Mouse (Mus musculus): ENCODE measurements around the gene Lrrc8b. TPM values are rescaled to one million over a fixed set of nuclear protein-coding genes. Genes with fewer than 3 reads are reported as not detected.

The Lrrc8b gene
- polyA plus RNA-seq, 1 experiment from 2014 or later = 13.4 TPM

DNA sequence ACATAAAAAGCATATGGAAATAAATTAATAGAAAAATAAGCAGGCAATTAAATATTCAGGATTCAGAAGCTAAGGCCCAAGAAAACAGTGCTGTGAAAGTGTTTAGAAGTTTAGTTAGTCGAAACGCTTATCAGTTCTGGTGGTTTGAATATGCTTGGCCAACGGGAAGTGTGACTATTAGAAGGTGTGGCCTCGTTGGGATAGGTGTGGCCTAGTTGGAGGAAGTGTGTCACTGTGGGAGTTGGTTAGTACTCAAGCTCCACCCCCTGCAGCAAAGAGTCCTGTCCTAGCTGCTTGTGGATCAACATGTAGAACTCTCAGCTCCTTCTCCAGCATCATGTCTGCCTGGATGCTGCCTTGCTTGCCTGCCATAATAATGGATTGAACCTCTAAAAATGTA is 6.5 kb upstream of the Lrrc8b start:
- no peak overlapping the region for H3K27ac ChIP-seq
- no peaks in the 10 kb centered on the region for H3K36me3 ChIP-seq
- 93% methylated on average over 4 of the region's 4 CpGs for WGBS
- H3K9ac ChIP-seq = no peak overlapping the region
- no peak overlapping the region for H3K4me2 ChIP-seq
- H3K4me3 ChIP-seq = no peak overlapping the region
- H3K4me1 ChIP-seq (replicated peaks) = no peaks in the 10 kb centered on the region
- no peaks in the 10 kb centered on the region for H3K9me3 ChIP-seq
- 0 out of 2 replicates have a peak, but pooled peaks cover under 1% of the 10 kb centered on the region for H3K27me3 ChIP-seq
- no peak for ATAC-seq (ENCODE audit: low FRiP score)

- Histone ChIP-seq H3K4me3 (no peak overlapping the region), H3K36me3 (no peaks in the 10 kb centered on the region), H3K27me3 (no peaks in the 10 kb centered on the region), H3K9me3 (no peaks in the 10 kb centered on the region), H3K9ac (no peak overlapping the region), H3K4me1 (replicated peaks) (peaks cover 9% of the 10 kb centered on the region; the same call in 1 of the 2 replicates), H3K27ac (no peak overlapping the region), H3K4me2 (no peak overlapping the region)
- no peak for ATAC-seq (ENCODE audit: low FRiP score)
- 68% methylated on average over 6 of the region's 6 CpGs for WGBS
These were observed 4.9 kb upstream of the Lrrc8b start for GRCm38 (mm10) chr5:105410521-105411293.

DNA sequence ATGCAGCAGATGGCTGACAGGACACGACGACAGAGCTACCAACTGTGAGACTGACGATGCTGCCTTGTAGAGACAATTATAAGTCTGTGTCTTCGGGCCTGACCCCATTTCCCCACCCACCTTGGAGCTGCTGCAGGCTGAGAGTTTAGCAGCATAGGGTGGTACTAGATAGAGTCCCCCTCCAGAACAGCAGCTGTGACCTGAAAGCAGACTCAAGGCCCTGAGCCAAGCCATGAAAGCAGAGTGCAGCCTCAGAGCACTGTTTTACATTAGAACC is 4.3 kb upstream of the Lrrc8b start:
- Histone ChIP-seq H3K27me3 (no peaks in the 10 kb centered on the region), H3K27ac (no peak overlapping the region), H3K4me3 (no peak overlapping the region), H3K9me3 (no peaks in the 10 kb centered on the region), H3K9ac (no peak overlapping the region), H3K36me3 (no peaks in the 10 kb centered on the region), H3K4me2 (no peak overlapping the region), H3K4me1 (replicated peaks) (peaks cover 9% of the 10 kb centered on the region; the same call in 1 of the 2 replicates)
- no peak for ATAC-seq (ENCODE audit: low FRiP score)
- WGBS = 59% methylated on average over 4 of the region's 4 CpGs

GRCm38 (mm10) chr5:105411768-105412167 is 3.8 kb upstream of the Lrrc8b start:
- no peak for ATAC-seq (ENCODE audit: low FRiP score)
- Histone ChIP-seq H3K4me1 (replicated peaks) (peaks cover 12% of the 10 kb centered on the region; the same call in 1 of the 2 replicates), H3K27me3 (no peaks in the 10 kb centered on the region), H3K4me2 (no peak overlapping the region), H3K27ac (no peak overlapping the region), H3K4me3 (no peak overlapping the region), H3K9me3 (no peaks in the 10 kb centered on the region), H3K9ac (no peak overlapping the region), H3K36me3 (no peaks in the 10 kb centered on the region)
- WGBS = 86% methylated on average over 2 of the region's 2 CpGs

DNA sequence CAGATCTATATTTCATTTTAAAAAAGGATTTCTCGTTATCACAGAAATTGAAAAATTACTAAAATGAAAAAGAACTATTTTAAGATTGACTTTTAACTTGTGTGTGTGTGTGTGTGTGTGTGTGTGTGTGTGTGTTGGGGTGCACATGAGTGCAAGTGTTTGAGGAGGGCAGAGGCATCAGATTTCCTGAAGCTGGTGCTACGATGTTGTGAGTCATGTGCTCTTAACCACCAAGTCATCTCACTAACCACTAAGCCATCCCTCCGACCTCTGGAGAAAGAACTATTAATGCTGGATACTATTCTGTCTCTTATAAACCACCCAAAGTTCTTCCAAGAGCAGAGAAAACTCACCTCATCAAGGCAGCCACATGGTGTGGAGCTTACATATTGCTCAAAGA is 2.9 kb upstream of the Lrrc8b start:
- Histone ChIP-seq H3K36me3 (0 out of 2 replicates have a peak, but pooled peaks cover under 1% of the 10 kb centered on the region), H3K4me1 (replicated peaks) (peaks cover 19% of the 10 kb centered on the region; the same call in 1 of the 2 replicates), H3K4me2 (no peak overlapping the region), H3K27ac (no peak overlapping the region), H3K27me3 (no peaks in the 10 kb centered on the region), H3K9ac (no peak overlapping the region), H3K9me3 (no peaks in the 10 kb centered on the region), H3K4me3 (no peak overlapping the region)
- WGBS = 90% methylated on average over 3 of the region's 3 CpGs
- ATAC-seq (ENCODE audit: low FRiP score) = no peak

GRCm38 (mm10) chr5:105414341-105415120 is 1.0 kb upstream of the Lrrc8b start:
- peak overlapping the region; percentile 97 for H3K9ac ChIP-seq
- ATAC-seq (ENCODE audit: low FRiP score) = no peak
- WGBS = 83% methylated on average over 12 of the region's 12 CpGs

DNA sequence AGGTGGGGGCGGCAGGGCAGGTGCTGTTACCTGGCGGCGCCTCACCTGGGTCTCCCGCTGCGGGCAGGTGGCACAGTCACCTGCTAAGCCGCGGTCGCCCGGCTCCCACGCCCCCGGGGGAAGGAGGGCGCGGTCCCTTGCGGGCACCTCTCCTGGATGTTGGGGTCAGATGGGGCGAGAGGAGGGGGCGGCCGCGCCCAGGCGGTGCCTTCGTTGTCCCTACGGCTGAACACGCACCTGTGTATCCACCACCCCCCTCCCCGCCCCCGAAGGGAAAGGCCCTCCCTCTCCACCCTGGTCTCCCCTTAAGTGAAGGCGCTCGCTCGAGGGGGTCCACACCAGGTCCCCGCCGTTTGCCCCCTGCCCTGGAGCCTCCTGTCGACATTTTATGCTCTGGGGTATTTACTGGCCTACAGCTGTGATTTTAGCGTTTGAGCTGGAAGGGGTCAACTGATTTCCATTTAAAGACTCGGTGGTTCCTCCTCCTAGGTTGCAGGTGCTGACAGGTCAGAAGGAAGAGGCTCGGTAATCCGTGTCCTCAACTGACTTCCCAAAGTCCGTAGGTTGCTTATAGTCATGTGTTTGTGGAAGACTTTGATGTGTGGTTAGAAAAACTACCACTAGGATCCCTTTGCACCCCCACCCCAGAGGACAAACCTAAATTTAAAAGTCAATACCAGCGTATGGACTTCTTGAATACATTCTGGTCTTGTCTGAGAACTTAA is 538 bp downstream of the Lrrc8b start:
- peak overlapping the region; percentile 97 for H3K9ac ChIP-seq
- peaks cover 4% of the 10 kb centered on the region; the same call in 1 of the 2 replicates for H3K9me3 ChIP-seq
- peak overlapping the region; percentile 94 for H3K27ac ChIP-seq
- WGBS = 3% methylated on average over 30 of the region's 36 CpGs
- H3K36me3 ChIP-seq = peaks cover 15% of the 10 kb centered on the region
- no peaks in the 10 kb centered on the region for H3K27me3 ChIP-seq
- peak overlapping the region; percentile 93 for H3K4me3 ChIP-seq
- H3K4me1 ChIP-seq (replicated peaks) = peaks cover 19% of the 10 kb centered on the region; the same call in 1 of the 2 replicates
- peak overlapping the region; percentile 68 for H3K4me2 ChIP-seq
- peak; percentile 60 for ATAC-seq (ENCODE audit: low FRiP score)

More at GRCm38 (mm10) chr5:105414341-105415120, 1.0 kb upstream of the Lrrc8b start:
- peak overlapping the region; percentile 94; the same call in 1 of the 2 replicates for H3K27ac ChIP-seq
- H3K4me1 ChIP-seq (replicated peaks) = peaks cover 19% of the 10 kb centered on the region; the same call in 1 of the 2 replicates
- peak overlapping the region; percentile 93 for H3K4me3 ChIP-seq
- peak overlapping the region; percentile 68 for H3K4me2 ChIP-seq
- no peaks in the 10 kb centered on the region for H3K27me3 ChIP-seq
- peaks cover 15% of the 10 kb centered on the region for H3K36me3 ChIP-seq
- H3K9me3 ChIP-seq = peaks cover 4% of the 10 kb centered on the region; the same call in 1 of the 2 replicates

DNA sequence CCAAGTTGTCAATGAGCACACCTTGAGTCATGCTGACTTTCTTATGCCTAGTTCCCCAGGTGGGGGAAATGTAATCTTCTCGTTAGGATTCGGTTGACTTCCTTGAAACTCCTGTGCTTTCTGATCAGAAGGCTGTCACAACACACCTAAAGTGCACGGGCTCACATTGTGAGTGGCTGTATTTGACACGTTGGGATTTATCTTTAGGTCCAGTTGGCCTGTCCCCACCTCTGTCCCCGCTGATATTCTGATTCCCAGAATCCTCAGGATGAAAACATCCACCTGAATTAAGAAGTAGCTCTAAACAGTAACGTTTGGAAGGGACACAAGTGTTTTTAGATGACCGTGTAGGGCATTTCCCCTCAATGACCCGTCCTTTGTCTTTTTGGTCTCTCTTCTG is 1.6 kb downstream of the Lrrc8b start:
- H3K4me1 ChIP-seq (replicated peaks) = peaks cover 19% of the 10 kb centered on the region; the same call in 1 of the 2 replicates
- no peak overlapping the region for H3K27ac ChIP-seq
- H3K36me3 ChIP-seq = peaks cover 15% of the 10 kb centered on the region
- H3K9ac ChIP-seq = no peak overlapping the region
- H3K4me2 ChIP-seq = no peak overlapping the region
- WGBS = 84% methylated on average over 8 of the region's 8 CpGs
- no peaks in the 10 kb centered on the region for H3K27me3 ChIP-seq
- peaks cover 4% of the 10 kb centered on the region; the same call in 1 of the 2 replicates for H3K9me3 ChIP-seq
- H3K4me3 ChIP-seq = no peak overlapping the region
- ATAC-seq (ENCODE audit: low FRiP score) = no peak

DNA sequence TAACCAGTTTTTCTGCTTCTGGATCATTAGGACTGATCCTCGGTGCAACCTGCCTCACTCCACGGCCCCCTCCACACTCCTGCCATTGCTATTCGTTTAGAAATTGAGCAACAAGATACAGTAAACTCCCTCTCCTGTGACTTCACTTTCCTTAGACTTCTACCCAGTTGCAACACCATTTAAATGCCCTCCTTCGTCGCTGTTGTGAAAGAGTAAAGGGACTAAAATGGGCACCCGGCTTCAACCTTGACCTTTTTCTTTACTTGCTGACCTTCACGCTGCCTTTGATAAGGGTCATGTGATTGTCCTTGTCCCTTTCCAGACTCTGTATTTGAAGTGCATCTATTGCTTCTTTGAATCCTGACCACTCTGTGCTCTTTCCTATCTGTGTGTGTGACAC is 2.8 kb downstream of the Lrrc8b start:
- Histone ChIP-seq H3K9me3 (peaks cover 4% of the 10 kb centered on the region; the same call in 1 of the 2 replicates), H3K27ac (no peak overlapping the region), H3K4me3 (no peak overlapping the region), H3K9ac (no peak overlapping the region), H3K27me3 (no peaks in the 10 kb centered on the region), H3K4me1 (replicated peaks) (peaks cover 19% of the 10 kb centered on the region; the same call in 1 of the 2 replicates), H3K36me3 (peaks cover 15% of the 10 kb centered on the region), H3K4me2 (no peak overlapping the region)
- WGBS = 94% methylated on average over 7 of the region's 7 CpGs
- no peak for ATAC-seq (ENCODE audit: low FRiP score)

- Histone ChIP-seq H3K27ac (no peak overlapping the region), H3K4me3 (no peak overlapping the region), H3K9me3 (peaks cover 4% of the 10 kb centered on the region; the same call in 1 of the 2 replicates), H3K4me1 (replicated peaks) (peaks cover 19% of the 10 kb centered on the region; the same call in 1 of the 2 replicates), H3K36me3 (peaks cover 15% of the 10 kb centered on the region), H3K4me2 (no peak overlapping the region), H3K27me3 (no peaks in the 10 kb centered on the region), H3K9ac (no peak overlapping the region)
- ATAC-seq (ENCODE audit: low FRiP score) = no peak
- 92% methylated on average over 5 of the region's 5 CpGs for WGBS
These were observed 3.3 kb downstream of the Lrrc8b start for GRCm38 (mm10) chr5:105418851-105419250.

DNA sequence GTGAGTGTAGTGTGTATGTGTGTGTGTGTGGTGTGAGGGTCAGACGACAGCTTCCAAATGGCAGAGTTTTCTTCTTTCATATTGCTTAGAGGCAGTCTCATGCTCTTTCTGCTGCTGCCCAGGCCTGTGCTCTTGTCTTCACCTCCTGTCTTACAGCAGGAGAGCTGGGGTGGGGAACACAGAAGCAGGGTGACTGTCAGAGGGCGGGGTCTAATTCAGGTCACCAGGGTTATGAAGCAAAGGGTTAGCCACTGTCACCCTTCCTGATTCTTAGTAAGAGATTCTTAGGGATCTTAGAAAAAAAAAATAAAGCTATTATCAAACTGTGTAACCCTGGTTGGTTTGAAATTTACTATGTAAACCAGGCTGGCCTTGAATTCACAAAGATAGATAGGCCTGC is 10.0 kb downstream of the Lrrc8b start:
- no peak overlapping the region for H3K4me3 ChIP-seq
- H3K27ac ChIP-seq = no peak overlapping the region
- ATAC-seq (ENCODE audit: low FRiP score) = no peak
- peaks cover 14% of the 10 kb centered on the region for H3K4me1 ChIP-seq (replicated peaks)
- H3K9ac ChIP-seq = no peak overlapping the region
- H3K36me3 ChIP-seq = peaks cover 17% of the 10 kb centered on the region
- 100% methylated on average over 2 of the region's 2 CpGs for WGBS
- H3K9me3 ChIP-seq = peaks cover 4% of the 10 kb centered on the region; the same call in 1 of the 2 replicates
- H3K27me3 ChIP-seq = no peaks in the 10 kb centered on the region
- no peak overlapping the region for H3K4me2 ChIP-seq

GRCm38 (mm10) chr5:105427326-105427725 is 11.8 kb downstream of the Lrrc8b start:
- Histone ChIP-seq H3K36me3 (peaks cover 23% of the 10 kb centered on the region), H3K27me3 (no peaks in the 10 kb centered on the region), H3K9ac (no peak overlapping the region), H3K4me1 (replicated peaks) (peaks cover 14% of the 10 kb centered on the region), H3K27ac (no peak overlapping the region), H3K9me3 (peaks cover 4% of the 10 kb centered on the region; the same call in 1 of the 2 replicates), H3K4me3 (no peak overlapping the region), H3K4me2 (no peak overlapping the region)
- WGBS = 72% methylated on average over 7 of the region's 7 CpGs
- ATAC-seq (ENCODE audit: low FRiP score) = no peak
